Mouse (Mus musculus): ENCODE measurements around the gene Srpk2.

GRCm38 (mm10) chr5:23652326-23652725 lies 32.1 kb downstream of the Srpk2 start:
- TF ChIP-seq POLR2A (IDR thresholded peaks at IDR 0.05; ENCODE audit: low read depth, low read length) (no peak), CTCF (IDR thresholded peaks at IDR 0.05; ENCODE audit: borderline replicate concordance, insufficient read depth, low read length) (no peak)

Measured in embryonic fibroblast, embryonic 13.5 days (primary cell).